Mouse (Mus musculus) ES-E14 (cell line): ENCODE measurements around the gene Olfr373.
"Not testable (repeated sequence)": the region's sequence is repeated elsewhere in the genome, so short reads cannot be mapped to it uniquely, and the experiment has no call there.

Experiments used
- CHD2 ChIP-seq: IDR thresholded peaks from 2 replicates; pipeline ENCODE4 v1.6.1; 2014; ENCODE audit warnings: mild to moderate bottlenecking, low read depth, low read length, inconsistent platforms
- MAFK ChIP-seq: IDR thresholded peaks from 2 replicates; pipeline ENCODE4 v1.6.1; 2014; ENCODE audit warnings: mild to moderate bottlenecking, low read depth, low read length, inconsistent platforms; ENCODE audit not compliant: insufficient read depth
- ZNF384 ChIP-seq: IDR thresholded peaks from 2 replicates; pipeline ENCODE4 v1.6.1; 2012; ENCODE audit warnings: low read depth, low read length, inconsistent platforms

DNA sequence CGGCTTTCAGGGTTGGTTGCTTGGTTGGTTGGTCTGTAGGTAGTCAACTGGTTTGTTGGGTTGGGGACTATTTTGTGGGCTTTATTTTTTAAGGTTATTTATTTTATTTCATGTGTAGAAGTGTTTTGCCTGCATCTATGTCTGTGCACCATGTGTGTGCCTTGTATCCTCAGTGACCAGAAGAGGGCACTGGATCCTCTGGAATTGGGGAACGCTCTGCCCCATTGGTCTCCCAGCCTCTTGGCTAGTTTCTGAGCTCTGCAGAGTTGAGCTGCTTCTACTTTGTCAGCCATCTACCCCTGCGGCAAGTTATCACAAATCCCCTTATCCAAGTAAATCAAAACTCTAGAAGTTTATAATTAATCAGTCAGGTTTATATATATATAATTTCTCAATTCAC lies 4.6 kb downstream of the Olfr373 start:
- not testable (repeated sequence) for TF ChIP-seq CHD2, MAFK, ZNF384
